Mouse (Mus musculus) c-Kit-positive CD71-negative TER-119-negative erythroid progenitor cells, embryonic 14.5 days (primary cell): ENCODE data around the gene Tmed2.
A peak's percentile ranks its signal among the peaks of the same experiment; 100 is the strongest.
"Not testable (repeated sequence)": the region's sequence is repeated elsewhere in the genome, so short reads cannot be mapped to it uniquely, and the experiment has no call there.

Experiments
- DNase-seq: peaks from one replicate; pipeline ENCODE4 v3.0.0-alpha.2; 2013; ENCODE audit warnings: low read depth

Gene Tmed2

DNA sequence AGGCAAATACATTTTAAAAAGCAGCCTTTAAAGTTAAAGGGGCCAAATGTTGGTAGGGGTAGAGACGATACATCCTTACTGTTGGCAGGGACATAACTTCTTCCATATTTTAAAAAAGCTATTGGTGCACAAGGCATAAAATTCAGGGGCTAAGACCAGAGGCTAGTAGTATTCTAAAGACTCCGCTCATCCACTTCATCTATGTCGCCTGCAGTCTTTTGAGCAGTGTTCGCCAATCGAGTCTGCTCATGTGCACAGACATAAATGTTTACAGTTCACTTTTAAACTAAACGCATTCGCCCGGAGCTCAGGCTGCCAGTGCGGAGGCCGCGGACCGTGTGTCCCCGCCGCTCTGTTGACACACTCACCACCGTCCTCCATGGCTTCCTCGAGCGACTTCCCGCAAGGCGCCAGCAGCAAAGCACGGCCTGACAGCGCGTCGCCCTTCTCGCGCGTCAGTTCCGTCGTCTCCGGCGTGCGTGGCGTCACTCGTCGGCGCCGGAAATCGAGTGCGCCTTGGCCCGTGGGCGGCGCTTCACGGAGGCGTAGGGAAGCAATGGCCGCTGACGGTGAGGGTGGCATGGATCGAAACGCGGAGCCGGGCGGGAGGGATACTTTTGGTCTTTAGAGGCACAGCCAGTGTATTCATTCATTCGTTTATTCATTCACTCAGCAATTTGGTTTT is 38.3 kb downstream of the Tmed2 start, which contains the start of the genes Eif2b1 and Gtf2h3:
Gene Eif2b1 (minus strand): TSS at position 499 of the 685 bp plus-strand sequence.
Gene Gtf2h3 (plus strand): TSS at position 508 of the 685 bp plus-strand sequence.
- DNase-seq = peak; percentile 91

DNA sequence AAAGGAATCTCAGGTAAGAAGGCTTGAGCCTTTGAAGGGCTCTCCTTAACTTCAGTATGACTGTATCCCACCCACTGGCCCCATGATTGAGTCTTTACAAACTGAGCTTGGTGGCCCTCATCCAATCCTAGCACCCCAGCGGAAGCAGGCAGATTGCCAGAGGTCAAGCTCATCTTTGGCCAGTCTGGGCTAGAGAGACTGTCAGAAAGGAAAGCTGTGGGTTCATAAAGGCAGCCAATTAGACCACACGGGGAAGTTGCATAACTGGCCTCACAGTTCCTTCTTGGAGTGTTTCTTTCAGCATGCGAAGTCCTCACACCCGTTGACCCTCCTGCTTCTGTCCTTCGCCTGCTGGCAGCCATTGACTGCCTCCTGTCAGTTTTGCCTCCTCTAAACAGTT is 42.0 kb downstream of the Tmed2 start:
- no peak for DNase-seq

DNA sequence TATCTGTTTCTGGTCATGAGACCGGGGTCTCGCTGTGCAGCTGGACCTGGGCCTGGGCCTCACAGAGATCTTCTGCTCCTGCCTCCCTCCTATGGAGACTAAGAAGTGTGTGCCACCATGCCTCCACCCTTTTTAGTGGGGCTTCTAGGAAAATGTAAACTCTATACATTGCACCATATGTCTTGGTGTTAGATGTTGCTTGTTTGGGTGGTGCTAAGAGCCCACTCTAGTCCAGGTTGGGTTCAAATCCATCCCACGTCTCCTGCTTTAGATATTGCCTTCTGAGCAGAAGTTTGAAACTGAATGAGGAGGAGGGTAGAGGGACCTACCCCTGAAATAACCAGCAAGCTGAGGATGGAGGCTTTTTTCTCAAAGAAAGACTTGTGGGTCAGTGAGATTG is 52.3 kb downstream of the Tmed2 start:
- DNase-seq = no peak

DNA sequence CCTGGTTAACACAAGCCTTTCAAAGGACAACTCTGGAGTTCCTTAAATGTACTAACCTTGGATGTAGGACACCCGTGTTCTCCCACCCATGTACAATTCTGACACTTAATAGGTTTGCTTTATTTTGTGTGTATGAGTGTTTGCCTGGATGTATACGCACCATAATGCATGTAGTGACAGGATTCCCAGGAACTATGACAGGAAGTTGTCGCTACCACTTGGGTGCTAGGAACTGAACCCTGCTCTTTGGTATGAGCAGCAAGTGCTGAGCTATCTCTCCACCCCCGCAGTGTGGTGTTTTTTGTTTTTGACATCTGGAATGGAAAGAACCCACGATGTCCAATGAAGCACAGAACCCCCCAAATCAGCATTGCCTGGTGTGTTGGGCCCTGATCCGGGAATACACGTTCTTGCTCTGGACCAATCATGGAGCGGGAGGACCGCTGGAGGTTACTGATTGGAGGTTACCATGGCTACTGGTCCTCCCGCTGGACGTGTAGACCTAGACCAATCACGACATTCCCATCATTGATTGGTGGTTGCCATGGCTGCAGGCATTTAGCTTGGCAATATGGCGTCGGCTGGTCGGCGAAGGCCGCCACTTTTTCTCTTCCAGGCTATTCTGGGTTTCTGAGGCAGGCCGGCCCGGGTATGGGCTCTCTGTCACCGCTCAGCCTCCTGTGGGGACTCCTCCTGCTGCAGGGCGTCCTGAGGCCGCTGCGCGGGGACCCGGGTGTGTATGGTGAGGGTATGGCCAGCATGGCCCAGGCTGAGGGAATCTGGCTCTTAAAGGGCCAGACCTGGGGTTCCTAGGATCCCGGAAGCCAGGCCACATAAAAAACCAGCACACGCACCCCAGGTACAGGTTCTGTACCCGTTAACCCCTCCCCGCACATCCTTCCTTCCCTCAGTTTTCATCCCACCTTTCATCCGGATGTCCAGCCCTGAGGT is 58.0 kb downstream of the Tmed2 start:
- DNase-seq = peak; percentile 73

DNA sequence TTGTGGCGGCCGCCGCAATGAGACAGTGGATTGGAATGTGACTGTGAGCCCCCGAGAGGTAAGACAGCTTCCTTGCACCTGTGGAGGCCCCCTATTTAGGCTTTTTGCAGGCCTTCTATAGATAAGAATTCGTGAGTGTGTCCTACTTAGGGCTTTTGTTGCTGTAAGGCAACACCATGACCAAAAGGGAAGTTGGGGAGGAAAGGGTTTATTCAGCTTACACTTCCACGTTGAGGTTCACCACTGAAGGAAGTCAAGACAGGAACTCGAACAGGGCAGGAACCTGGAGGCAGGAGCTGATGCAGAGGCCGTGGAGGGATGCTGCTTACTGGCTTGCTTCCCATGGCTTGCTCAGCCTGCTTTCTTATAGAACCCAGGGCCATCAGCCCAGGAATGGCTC is 59.2 kb downstream of the Tmed2 start:
- DNase-seq = not testable (repeated sequence)
